Mouse (Mus musculus) kidney, embryonic 14.5 days (tissue): ENCODE measurements at regions not wholly inside any gene's neighbourhood (a gene's known extent, or its start where the extent isn't known, plus 50 kb on each side); places are given as distances from the start of the nearest gene placed in this dataset.

ENCODE experiments used
- ATAC-seq: fragments of 200-750 bp; cut with Nextera tagmentation; 2 replicates; pipeline ENCODE4 v1.8.0; 2017; ENCODE audit warnings: moderate number of reproducible peaks, mild to moderate bottlenecking, moderate TSS enrichment, moderate library complexity; ENCODE audit not compliant: low FRiP score, low TSS enrichment
- H3K27ac ChIP-seq: fragments of 300-500 bp; sonication (generic); 2 replicates; pipeline ENCODE4 v1.5.1; 2014; ENCODE audit warnings: low read depth, mild to moderate bottlenecking, low read length, moderate library complexity, mixed read lengths
- H3K27me3 ChIP-seq: fragments of 300-500 bp; sonication (generic); 2 replicates; pipeline ENCODE4 v1.6.1; 2014; ENCODE audit warnings: mild to moderate bottlenecking, low read length; ENCODE audit not compliant: control insufficient read depth, insufficient read depth
- H3K36me3 ChIP-seq: fragments of 300-500 bp; sonication (generic); 2 replicates; pipeline ENCODE4 v1.6.1; 2014; ENCODE audit warnings: low read length, mixed read lengths; ENCODE audit not compliant: control insufficient read depth, insufficient read depth
- H3K4me1 ChIP-seq: fragments of 300-500 bp; sonication (generic); 2 replicates; pipeline ENCODE4 v1.6.1; 2014; ENCODE audit warnings: low read length, mixed read lengths; ENCODE audit not compliant: control insufficient read depth, insufficient read depth
- H3K4me2 ChIP-seq: fragments of 300-500 bp; sonication (generic); replicated peaks from 2 replicates; pipeline ENCODE4 v1.6.1; 2014; ENCODE audit warnings: low read depth, mild to moderate bottlenecking, low read length
- H3K4me3 ChIP-seq: fragments of 300-500 bp; sonication (generic); 2 replicates; pipeline ENCODE4 v1.5.1; 2014; ENCODE audit warnings: mild to moderate bottlenecking, low read length
- H3K9ac ChIP-seq: fragments of 300-500 bp; sonication (generic); 2 replicates; pipeline ENCODE4 v1.6.1; 2014; ENCODE audit warnings: low read depth, mild to moderate bottlenecking, low read length, moderate library complexity
- H3K9me3 ChIP-seq: fragments of 300-500 bp; sonication (generic); 2 replicates; pipeline ENCODE4 v1.6.1; 2016; ENCODE audit warnings: low read length; ENCODE audit not compliant: control insufficient read depth
- WGBS: fragments of 180-500 bp; shearing (Covaris S2); extraction: QIAGEN DNeasy Blood & Tissue Kit; methylation state at CpG from one replicate; pipeline ENCODE4 v1.1.7; 2014; 5-methylcytosine and 5-hydroxymethylcytosine counted together

- H3K27me3 ChIP-seq, result no peaks in the 10 kb centered on the region
- no peaks in the 10 kb centered on the region for H3K4me1 ChIP-seq
- no peaks in the 10 kb centered on the region for H3K36me3 ChIP-seq
- no peak overlapping the region for H3K9ac ChIP-seq
- no peak overlapping the region for H3K4me3 ChIP-seq
- ATAC-seq, result no peak
- H3K27ac ChIP-seq, result no peak overlapping the region
- H3K9me3 ChIP-seq, result no peaks in the 10 kb centered on the region
- H3K4me2 ChIP-seq, result no peak overlapping the region
Observed at GRCm38 (mm10) chr11:111599456-111599855, 533.5 kb downstream of the Kcnj2 start.

GRCm38 (mm10) chr11:111605146-111605545 lies 539.2 kb downstream of the Kcnj2 start:
- H3K4me2 ChIP-seq, result no peak overlapping the region
- H3K36me3 ChIP-seq, result no peaks in the 10 kb centered on the region
- no peak for ATAC-seq
- H3K27me3 ChIP-seq, result no peaks in the 10 kb centered on the region
- 82% methylated on average over 11 of the region's 11 CpGs for WGBS
- H3K9me3 ChIP-seq, result no peaks in the 10 kb centered on the region
- H3K4me3 ChIP-seq, result no peak overlapping the region
- H3K27ac ChIP-seq, result no peak overlapping the region
- no peak overlapping the region for H3K9ac ChIP-seq
- no peaks in the 10 kb centered on the region for H3K4me1 ChIP-seq

GRCm38 (mm10) chr11:111610522-111611015 lies 544.6 kb downstream of the Kcnj2 start:
- no peaks in the 10 kb centered on the region for H3K27me3 ChIP-seq

GRCm38 (mm10) chr11:111643603-111644002 lies 577.6 kb downstream of the Kcnj2 start:
- H3K36me3 ChIP-seq, result no peaks in the 10 kb centered on the region
- ATAC-seq, result no peak
- no peak overlapping the region for H3K4me2 ChIP-seq
- no peaks in the 10 kb centered on the region for H3K9me3 ChIP-seq
- no peak overlapping the region for H3K27ac ChIP-seq
- H3K9ac ChIP-seq, result no peak overlapping the region
- H3K27me3 ChIP-seq, result no peaks in the 10 kb centered on the region
- WGBS, result 90% methylated on average over 7 of the region's 7 CpGs
- no peak overlapping the region for H3K4me3 ChIP-seq
- no peaks in the 10 kb centered on the region for H3K4me1 ChIP-seq

More at GRCm38 (mm10) chr11:111610522-111611015, 544.6 kb downstream of the Kcnj2 start:
- Histone ChIP-seq H3K9ac (no peak overlapping the region), H3K4me3 (no peak overlapping the region), H3K36me3 (no peaks in the 10 kb centered on the region), H3K4me1 (no peaks in the 10 kb centered on the region), H3K4me2 (no peak overlapping the region), H3K9me3 (no peaks in the 10 kb centered on the region), H3K27ac (no peak overlapping the region)
- 81% methylated on average over 5 of the region's 5 CpGs for WGBS
- no peak for ATAC-seq

GRCm38 (mm10) chr11:111652882-111653281 lies 586.9 kb downstream of the Kcnj2 start:
- Histone ChIP-seq H3K4me2 (no peak overlapping the region), H3K4me3 (no peak overlapping the region), H3K27me3 (no peaks in the 10 kb centered on the region; the same call in 1 of the 2 replicates), H3K4me1 (no peaks in the 10 kb centered on the region), H3K9ac (no peak overlapping the region), H3K9me3 (no peaks in the 10 kb centered on the region), H3K27ac (no peak overlapping the region), H3K36me3 (no peaks in the 10 kb centered on the region)
- 63% methylated on average over 3 of the region's 3 CpGs for WGBS
- no peak for ATAC-seq

- ATAC-seq, result no peak
- no peak overlapping the region for H3K27ac ChIP-seq
- H3K9me3 ChIP-seq, result no peaks in the 10 kb centered on the region
- H3K27me3 ChIP-seq, result no peaks in the 10 kb centered on the region; the same call in 1 of the 2 replicates
- no peak overlapping the region for H3K9ac ChIP-seq
- no peaks in the 10 kb centered on the region for H3K36me3 ChIP-seq
- H3K4me1 ChIP-seq, result no peaks in the 10 kb centered on the region
- WGBS, result 97% methylated on average over 9 of the region's 9 CpGs
- no peak overlapping the region for H3K4me2 ChIP-seq
- H3K4me3 ChIP-seq, result no peak overlapping the region
Observed at GRCm38 (mm10) chr11:111657778-111658177, 591.8 kb downstream of the Kcnj2 start.

GRCm38 (mm10) chr11:111658362-111659309 lies 592.7 kb downstream of the Kcnj2 start:
- no peak overlapping the region for H3K4me3 ChIP-seq
- H3K4me2 ChIP-seq, result no peak overlapping the region
- ATAC-seq, result no peak
- H3K9ac ChIP-seq, result no peak overlapping the region
- no peak overlapping the region for H3K27ac ChIP-seq
- H3K27me3 ChIP-seq, result no peaks in the 10 kb centered on the region; the same call in 1 of the 2 replicates
- WGBS, result 61% methylated on average over 15 of the region's 15 CpGs
- no peaks in the 10 kb centered on the region for H3K36me3 ChIP-seq
- H3K4me1 ChIP-seq, result no peaks in the 10 kb centered on the region
- H3K9me3 ChIP-seq, result no peaks in the 10 kb centered on the region

- no peak overlapping the region for H3K4me2 ChIP-seq
- no peaks in the 10 kb centered on the region for H3K36me3 ChIP-seq
- no peaks in the 10 kb centered on the region for H3K27me3 ChIP-seq
- no peak overlapping the region for H3K9ac ChIP-seq
- no peak overlapping the region for H3K4me3 ChIP-seq
- ATAC-seq, result no peak
- H3K27ac ChIP-seq, result no peak overlapping the region
- no peaks in the 10 kb centered on the region for H3K9me3 ChIP-seq
- no peaks in the 10 kb centered on the region for H3K4me1 ChIP-seq
- 72% methylated on average over 3 of the region's 3 CpGs for WGBS
Observed at GRCm38 (mm10) chr11:111663269-111663668, 597.3 kb downstream of the Kcnj2 start.

GRCm38 (mm10) chr11:111666336-111666735 lies 600.4 kb downstream of the Kcnj2 start:
- Histone ChIP-seq H3K27ac (no peak overlapping the region), H3K27me3 (no peaks in the 10 kb centered on the region), H3K9me3 (no peaks in the 10 kb centered on the region), H3K4me1 (no peaks in the 10 kb centered on the region), H3K36me3 (no peaks in the 10 kb centered on the region), H3K4me2 (no peak overlapping the region), H3K9ac (no peak overlapping the region), H3K4me3 (no peak overlapping the region)
- ATAC-seq, result no peak
- 88% methylated on average over 6 of the region's 6 CpGs for WGBS
